Comparison of ENCODE assay signal across 14 mouse cellular contexts in genomic region chr19:57301961-57302395, GRCm38 (mm10). TPM values are rescaled to one million over a fixed set of nuclear protein-coding genes. Genes with fewer than 3 reads are reported as not detected.
DNase-seq lines count a peak whose midpoint lies in the region; ATAC-seq lines count a peak whose summit lies in the region.
"Had no signal": no experiment of that assay in that cellular context is flagged by ENCODE, and none has a peak within 500 bp of the region (broad histone marks: within the 10 kb centered on the region; RNA-seq: fewer than 3 reads in every experiment).

No protein-coding gene starts in this region.

- H3K36me3 ChIP-seq in heart, embryonic 15.5 days = no peaks in the 10 kb centered on the region
- H3K36me3 ChIP-seq: forebrain, embryonic 12.5 days had no signal

- 0 out of 2 replicates have a peak, but pooled peaks have one; percentile 36 for ATAC-seq in heart, embryonic 15.5 days (replicated peaks; ENCODE audit: insufficient number of reproducible peaks, insufficient read depth, low FRiP score, low read depth)
- ATAC-seq: CD4-positive, CD25-positive, alpha-beta regulatory T cell, adult 4 months; liver, postnatal 0 days had no signal

- 63% methylated on average over 12 of the region's 12 CpGs for WGBS in heart, embryonic 15.5 days

- no peak overlapping the region for H3K4me3 ChIP-seq in heart, embryonic 15.5 days
- no peak overlapping the region for H3K4me3 ChIP-seq in brown adipose tissue, adult 24 weeks (ENCODE audit: insufficient read depth, low read depth, low read length)
- H3K4me3 ChIP-seq: forebrain, embryonic 12.5 days had no signal

- H3K27me3 ChIP-seq in heart, embryonic 15.5 days = no peaks in the 10 kb centered on the region
- H3K27me3 ChIP-seq: forebrain, embryonic 12.5 days had no signal

- no peak overlapping the region for H3K4me2 ChIP-seq in heart, embryonic 15.5 days
- H3K4me2 ChIP-seq: forebrain, embryonic 12.5 days had no signal

- H3K4me1 ChIP-seq in heart, embryonic 15.5 days (replicated peaks) = peaks cover 13% of the 10 kb centered on the region
- peaks cover 41% of the 10 kb centered on the region for H3K4me1 ChIP-seq in brown adipose tissue, adult 24 weeks (ENCODE audit: control insufficient read depth, insufficient read depth, insufficient read length, low read length)

- H3K27ac ChIP-seq in heart, embryonic 15.5 days = 0 out of 2 replicates have a peak overlapping the region, but pooled peaks have one; percentile 1
- H3K27ac ChIP-seq in brown adipose tissue, adult 24 weeks (replicated peaks; ENCODE audit: low read depth, low read length) = peak overlapping the region; percentile 64
- H3K27ac ChIP-seq: forebrain, embryonic 12.5 days had no signal

- intact Hi-C loops in heart, postnatal 36 days (cut with DNase I) = no loop called here

- no peak overlapping the region for H3K9ac ChIP-seq in heart, embryonic 15.5 days
- H3K9ac ChIP-seq: forebrain, embryonic 12.5 days; liver, postnatal 0 days had no signal

- DNase-seq in heart, adult 8-10 months (ENCODE audit: low spot score) = no peak
- peak; percentile 50 to 59 for DNase-seq in heart, postnatal 36 days
- peak; percentile 17 for DNase-seq in lung, postnatal 14 days
- no peak for DNase-seq in embryo, embryonic 10.5 days (ENCODE audit: low spot score)
- DNase-seq in urinary bladder, adult 2 months (ENCODE audit: low spot score) = no peak
- DNase-seq: adrenal gland, postnatal 36 days; cerebellum, adult 11-12 months; gastrocnemius, postnatal 14 days; kidney, adult 11 months; liver, postnatal 0 days had no signal

- no peaks in the 10 kb centered on the region for H3K9me3 ChIP-seq in heart, embryonic 15.5 days (replicated peaks)
- H3K9me3 ChIP-seq: forebrain, embryonic 12.5 days had no signal

RNA-seq across cellular contexts. Expression of gene Ablim1, which starts 12.7 kb away (rescaled TPM):
- polyA plus RNA-seq in heart, embryonic 15.5 days (2015; fragmentation: Nextera tagmentation; extraction: Ambion mirVana) = 56.2 and 63.8 TPM in 2 replicates
- 100 to 1,000 TPM; 450 to 472 (median 462) TPM for total RNA-seq in heart, adult 8-10 months (2022)
- polyA plus RNA-seq in brown adipose tissue, adult 24 weeks (2012; ENCODE audit: insufficient read depth, insufficient read length, missing spikeins) = 52.5 and 54.2 TPM in 2 replicates
- total RNA-seq in heart, postnatal 36 days (2021) = 100 to 1,000 TPM; 423 to 468 TPM
- polyA plus RNA-seq in urinary bladder, adult 2 months (2012; rRNA removed) = 24.3 and 40.2 TPM in 2 replicates

RNA-seq across cellular contexts. Expression of gene Fam160b1, which starts 58.5 kb away (rescaled TPM):
- polyA plus RNA-seq in heart, embryonic 15.5 days (2015; fragmentation: Nextera tagmentation; extraction: Ambion mirVana) = 9.4 and 11.1 TPM in 2 replicates
- total RNA-seq in heart, adult 8-10 months (2022) = 10 to 100 TPM in 3 of 4 experiments, 1 to 10 TPM in 1; 9.8 to 11.6 (median 10.8) TPM
- polyA plus RNA-seq in brown adipose tissue, adult 24 weeks (2012; ENCODE audit: insufficient read depth, insufficient read length, missing spikeins) = 9.0 and 9.3 TPM in 2 replicates
- 10 to 100 TPM; 11.5 to 11.6 TPM for total RNA-seq in heart, postnatal 36 days (2021)
- 13.9 and 17.3 TPM in 2 replicates for polyA plus RNA-seq in urinary bladder, adult 2 months (2012; rRNA removed)

Comparison
In these comparisons a context has a peak if more than half of its experiments do, and no peak if none do; other contexts are left out.
1. DNase-seq: peak in heart, postnatal 36 days (2 of 2) and lung, postnatal 14 days (single experiment); none in heart, adult 8-10 months (single experiment), embryo, embryonic 10.5 days (single experiment) and urinary bladder, adult 2 months (single experiment).